ENCODE assay signal across 9 mouse cellular contexts in genomic region chr1:172307936-172308335, GRCm38 (mm10). TPM values are rescaled to one million over a fixed set of nuclear protein-coding genes. Genes with fewer than 3 reads are reported as not detected.
DNase-seq lines count a peak whose midpoint lies in the region; ATAC-seq and TF ChIP-seq lines count a peak whose summit lies in the region.
"Had no signal": no experiment of that assay in that cellular context is flagged by ENCODE, and none has a peak within 500 bp of the region (broad histone marks: within the 10 kb centered on the region; RNA-seq: fewer than 3 reads in every experiment).

No protein-coding gene starts in this region.

- no peak for ATAC-seq in hindbrain, embryonic 11.5 days (ENCODE audit: low FRiP score)
- ATAC-seq in lung, embryonic 14.5 days (ENCODE audit: insufficient read depth), result peak; percentile 33

- peak; percentile 30 for DNase-seq in cerebellum, adult 9-10 months
- DNase-seq in cerebellum, adult 8-10 months, result no peak
- DNase-seq in NIH3T3 (ENCODE audit: low read depth), result peak; percentile 58
- DNase-seq in hindbrain, embryonic 11.5 days (ENCODE audit: low spot score), result no peak
- peak; percentile 75 for DNase-seq in lung, embryonic 14.5 days
- DNase-seq in spleen, postnatal 4 days (ENCODE audit: low spot score in 2 of 2), result no peak
- DNase-seq in embryo, embryonic 9.5 days (ENCODE audit: extremely low spot score), result no peak
- DNase-seq in layer of hippocampus, postnatal 10 days (ENCODE audit: low spot score in 2 of 2), result no peak

- H3K9me3 ChIP-seq in hindbrain, embryonic 11.5 days (ENCODE audit: control insufficient read depth, low read length), result no peaks in the 10 kb centered on the region
- no peaks in the 10 kb centered on the region for H3K9me3 ChIP-seq in lung, embryonic 14.5 days (ENCODE audit: low read depth, low read length)

- no peak overlapping the region for H3K9ac ChIP-seq in hindbrain, embryonic 11.5 days (ENCODE audit: low read depth, low read length)
- no peak overlapping the region for H3K9ac ChIP-seq in lung, embryonic 14.5 days

- no peak overlapping the region for H3K4me2 ChIP-seq in hindbrain, embryonic 11.5 days (replicated peaks; ENCODE audit: low read depth, low read length)
- no peak overlapping the region for H3K4me2 ChIP-seq in lung, embryonic 14.5 days

- H3K4me3 ChIP-seq in hindbrain, embryonic 11.5 days (ENCODE audit: low read depth, low read length), result no peak overlapping the region
- no peak overlapping the region for H3K4me3 ChIP-seq in lung, embryonic 14.5 days (ENCODE audit: low read depth, low read length)

- H3K4me1 ChIP-seq in hindbrain, embryonic 11.5 days (replicated peaks; ENCODE audit: control insufficient read depth, insufficient read depth, low read length), result peaks cover 10% of the 10 kb centered on the region; the same call in 1 of the 2 replicates
- H3K4me1 ChIP-seq in lung, embryonic 14.5 days (ENCODE audit: insufficient read depth), result peaks cover 3% of the 10 kb centered on the region

- no peaks in the 10 kb centered on the region for H3K36me3 ChIP-seq in hindbrain, embryonic 11.5 days (ENCODE audit: control insufficient read depth, insufficient read depth, low read length)
- no peaks in the 10 kb centered on the region for H3K36me3 ChIP-seq in lung, embryonic 14.5 days (ENCODE audit: insufficient read depth)

- H3K27me3 ChIP-seq in hindbrain, embryonic 11.5 days (ENCODE audit: control insufficient read depth, insufficient read depth, low read length), result no peaks in the 10 kb centered on the region
- no peaks in the 10 kb centered on the region for H3K27me3 ChIP-seq in lung, embryonic 14.5 days (ENCODE audit: insufficient read depth, low read length)

- no peak for TF ChIP-seq CTCF in lung, embryonic 14.5 days (IDR thresholded peaks at IDR 0.05; ENCODE audit: low read depth)

- 0 out of 2 replicates have a peak overlapping the region, but pooled peaks have one; percentile 31 for H3K27ac ChIP-seq in hindbrain, embryonic 11.5 days (ENCODE audit: low read depth, low read length)
- H3K27ac ChIP-seq in lung, embryonic 14.5 days (ENCODE audit: low read depth), result peak overlapping the region; percentile 88

- 61% methylated on average over 10 of the region's 10 CpGs for WGBS in hindbrain, embryonic 11.5 days
- 57% methylated on average over 10 of the region's 10 CpGs for WGBS in lung, embryonic 14.5 days

RNA-seq across cellular contexts. Expression of gene Atp1a2, which starts 10.1 kb away (rescaled TPM):
- polyA plus RNA-seq in hindbrain, embryonic 11.5 days (2014; fragmentation: Nextera tagmentation; extraction: Ambion mirVana), result 1.9 and 2.6 TPM in 2 replicates
- polyA plus RNA-seq in lung, embryonic 14.5 days (2014; fragmentation: Nextera tagmentation; extraction: Ambion mirVana), result 1.3 and 1.4 TPM in 2 replicates
- total RNA-seq in layer of hippocampus, postnatal 10 days (2021), result 100 to 1,000 TPM; 472 TPM

RNA-seq across cellular contexts. Expression of gene Kcnj9, which starts 21.2 kb away (rescaled TPM):
- 0.17 and 0.46 TPM in 2 replicates for polyA plus RNA-seq in hindbrain, embryonic 11.5 days (2014; fragmentation: Nextera tagmentation; extraction: Ambion mirVana)
- 0.04 TPM in 1 of 2 replicates, not detected in the other for polyA plus RNA-seq in lung, embryonic 14.5 days (2014; fragmentation: Nextera tagmentation; extraction: Ambion mirVana)
- 10 to 100 TPM; 38.4 to 46.7 TPM for total RNA-seq in layer of hippocampus, postnatal 10 days (2021)

RNA-seq across cellular contexts. Expression of gene Kcnj10, which starts 33.1 kb away (rescaled TPM):
- polyA plus RNA-seq in hindbrain, embryonic 11.5 days (2014; fragmentation: Nextera tagmentation; extraction: Ambion mirVana), result 0.73 TPM in 2 replicates
- polyA plus RNA-seq in lung, embryonic 14.5 days (2014; fragmentation: Nextera tagmentation; extraction: Ambion mirVana), result 0.18 and 0.24 TPM in 2 replicates
- total RNA-seq in layer of hippocampus, postnatal 10 days (2021), result 10 to 100 TPM; 70.7 to 73.5 TPM
- polyA plus RNA-seq: C2C12 had no signal

RNA-seq across cellular contexts. Expression of gene Igsf8, which starts 46.5 kb away (rescaled TPM):
- polyA plus RNA-seq in hindbrain, embryonic 11.5 days (2014; fragmentation: Nextera tagmentation; extraction: Ambion mirVana), result 123 and 136 TPM in 2 replicates
- 38.6 and 47.8 TPM in 2 replicates for polyA plus RNA-seq in lung, embryonic 14.5 days (2014; fragmentation: Nextera tagmentation; extraction: Ambion mirVana)
- total RNA-seq in layer of hippocampus, postnatal 10 days (2021), result 100 to 1,000 TPM; 178 to 204 TPM

RNA-seq across cellular contexts. Expression of gene Atp1a4, which starts 49.7 kb away (rescaled TPM):
- polyA plus RNA-seq in hindbrain, embryonic 11.5 days (2014; fragmentation: Nextera tagmentation; extraction: Ambion mirVana), result 0.06 TPM in 1 of 2 replicates, not detected in the other
- polyA plus RNA-seq in lung, embryonic 14.5 days (2014; fragmentation: Nextera tagmentation; extraction: Ambion mirVana), result not detected in 2 replicates
- total RNA-seq in layer of hippocampus, postnatal 10 days (2021), result not detected
- polyA plus RNA-seq: C2C12 had no signal

Comparison
In these comparisons a context has a peak if more than half of its experiments do, and no peak if none do; other contexts are left out.
1. DNase-seq: peak in cerebellum, adult 9-10 months (single experiment), NIH3T3 (single experiment) and lung, embryonic 14.5 days (single experiment); none in cerebellum, adult 8-10 months (single experiment), hindbrain, embryonic 11.5 days (single experiment), spleen, postnatal 4 days (0 of 2), embryo, embryonic 9.5 days (single experiment) and layer of hippocampus, postnatal 10 days (0 of 2).